Mouse (Mus musculus): ENCODE data around the gene Cdkl2. TPM values are rescaled to one million over a fixed set of nuclear protein-coding genes. Genes with fewer than 3 reads are reported as not detected.

Cdkl2 gene
- total and polyA plus RNA-seq, 3 experiments, result 0.51 to 1.0 (median 0.54) TPM

DNA sequence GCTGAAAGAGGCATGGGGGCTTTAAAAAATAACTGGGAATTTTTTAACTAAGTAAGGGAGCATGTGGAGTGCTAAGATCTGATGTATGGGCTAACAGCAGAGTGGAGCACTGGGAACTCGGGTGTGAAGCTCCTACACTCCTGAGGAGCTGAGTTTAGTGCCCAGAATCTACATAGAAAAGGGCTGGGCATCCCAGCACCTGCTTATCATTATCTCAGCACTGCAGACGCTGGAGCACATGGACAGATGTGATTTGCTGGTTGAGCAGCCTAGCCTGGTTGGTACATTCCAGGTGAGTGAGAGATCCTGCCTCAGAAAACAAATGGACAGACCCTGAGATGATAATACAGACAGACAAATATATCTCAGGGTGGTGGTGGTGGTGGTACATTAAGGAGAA is 33.9 kb downstream of the Cdkl2 start:
- H3K4me3 ChIP-seq (replicated peaks in 1 of 3; ENCODE audit: low read depth in 2 of 3, low read length in 2 of 3, poor library complexity in 1 of 3), result no peak overlapping the region
- no peaks in the 10 kb centered on the region for H3K4me1 ChIP-seq (ENCODE audit: control insufficient read depth in 1 of 2, insufficient read depth in 2 of 2)
- DNase-seq (ENCODE audit: extremely low read depth), result no peak
- H3K36me3 ChIP-seq (replicated peaks in 1 of 2; ENCODE audit: control insufficient read depth in 1 of 2, insufficient read depth in 1 of 2, low read length in 1 of 2), result no peaks in the 10 kb centered on the region
- H3K9ac ChIP-seq (ENCODE audit: insufficient read depth, low read depth), result no peak overlapping the region
- in situ Hi-C loops (cut with MboI; ENCODE audit: low pct_ligation_motif_present, low pct_unique_long_range_greater_than_20kb, low sequenced_read_pairs) (no loop called here), dilution Hi-C loops (cut with MboI; ENCODE audit: extremely low pct_ligation_motif_present, extremely low pct_unique_long_range_greater_than_20kb, low sequenced_read_pairs) (no loop called here)
- no peaks in the 10 kb centered on the region for H3K27me3 ChIP-seq (replicated peaks)
- H3K4me2 ChIP-seq (ENCODE audit: insufficient read depth, low read depth, poor library complexity, severe bottlenecking), result no peak overlapping the region
- no peak overlapping the region for H3K27ac ChIP-seq (ENCODE audit: insufficient read depth, low read depth)
- H3K9me3 ChIP-seq (replicated peaks; ENCODE audit: low read length), result no peaks in the 10 kb centered on the region
- TF ChIP-seq PAX5 (IDR thresholded peaks at IDR 0.05; ENCODE audit: low read length) (no peak), ZNF384 (IDR thresholded peaks at IDR 0.05; ENCODE audit: low read depth, low read length) (no peak), MAX (IDR thresholded peaks at IDR 0.05; ENCODE audit: low read length) (no peak), MAFK (IDR thresholded peaks at IDR 0.05; ENCODE audit: insufficient replicate concordance, low read length) (no peak), ETS1 (conservative IDR thresholded peaks at IDR 0.05; ENCODE audit: low read depth, low read length) (no peak), JUN (IDR thresholded peaks at IDR 0.05; ENCODE audit: insufficient read depth, low read depth, low read length) (no peak), E2F4 (IDR thresholded peaks at IDR 0.05; ENCODE audit: insufficient replicate concordance, low read depth, low read length) (no peak), POLR2AphosphoS2 (IDR thresholded peaks at IDR 0.05; ENCODE audit: low read depth, low read length) (no peak), TBP (conservative IDR thresholded peaks at IDR 0.05; ENCODE audit: low read depth, low read length) (no peak)
- H3K79me2 ChIP-seq (replicated peaks; ENCODE audit: control insufficient read depth, extremely low read depth, insufficient read depth, poor library complexity, severe bottlenecking), result no peaks in the 10 kb centered on the region

DNA sequence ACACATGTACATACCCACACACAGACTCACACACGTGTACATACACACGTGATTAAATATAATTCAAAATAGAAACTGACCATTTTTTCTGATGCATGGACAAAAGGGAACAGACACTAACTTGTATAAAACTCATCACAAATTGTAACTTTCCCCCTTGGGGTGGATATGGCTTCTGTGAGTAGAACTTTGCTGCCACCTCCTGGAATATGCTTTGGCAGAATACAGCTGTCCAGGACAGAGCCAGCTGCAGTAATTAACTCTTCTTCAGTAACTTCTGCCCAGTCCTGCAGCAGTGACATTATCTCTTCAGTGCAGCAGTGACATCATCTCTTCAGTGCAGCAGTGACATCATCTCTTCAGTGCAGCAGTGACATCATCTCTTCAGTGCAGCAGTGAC is 40.7 kb downstream of the Cdkl2 start:
- DNase-seq (ENCODE audit: extremely low read depth), result peak; percentile 58
- Histone ChIP-seq H3K36me3 (replicated peaks in 1 of 2; ENCODE audit: control insufficient read depth in 1 of 2, insufficient read depth in 1 of 2, low read length in 1 of 2) (no peaks in the 10 kb centered on the region), H3K9ac (ENCODE audit: insufficient read depth, low read depth) (no peak overlapping the region), H3K79me2 (replicated peaks; ENCODE audit: control insufficient read depth, extremely low read depth, insufficient read depth, poor library complexity, severe bottlenecking) (no peaks in the 10 kb centered on the region), H3K27ac (ENCODE audit: insufficient read depth, low read depth) (no peak overlapping the region), H3K4me2 (ENCODE audit: insufficient read depth, low read depth, poor library complexity, severe bottlenecking) (no peak overlapping the region), H3K9me3 (replicated peaks; ENCODE audit: low read length) (peaks cover 21% of the 10 kb centered on the region), H3K4me3 (replicated peaks in 1 of 3; ENCODE audit: low read depth in 2 of 3, low read length in 2 of 3, poor library complexity in 1 of 3) (no peak overlapping the region), H3K4me1 (ENCODE audit: control insufficient read depth in 1 of 2, insufficient read depth in 2 of 2) (no peaks in the 10 kb centered on the region), H3K27me3 (replicated peaks) (no peaks in the 10 kb centered on the region)
- in situ Hi-C loops (cut with MboI; ENCODE audit: low pct_ligation_motif_present, low pct_unique_long_range_greater_than_20kb, low sequenced_read_pairs) (no loop called here), dilution Hi-C loops (cut with MboI; ENCODE audit: extremely low pct_ligation_motif_present, extremely low pct_unique_long_range_greater_than_20kb, low sequenced_read_pairs) (no loop called here)
- TF ChIP-seq RAD21 (IDR thresholded peaks at IDR 0.05; ENCODE audit: low read depth, low read length), result peak; percentile 93
- 0 out of 2 replicates have a peak, but pooled peaks have one; percentile 41 for TF ChIP-seq JUND (conservative IDR thresholded peaks at IDR 0.05; ENCODE audit: low read depth, low read length)
- no peak for TF ChIP-seq BHLHE40 (IDR thresholded peaks at IDR 0.05; ENCODE audit: low read depth, low read length)
- TF ChIP-seq CTCF (conservative IDR thresholded peaks at IDR 0.05 in 1 of 2, IDR thresholded peaks at IDR 0.05 in 1 of 2; ENCODE audit: low read depth in 2 of 2, low read length in 2 of 2), result peak; percentile 73 to 88
- TF ChIP-seq SMC3 (IDR thresholded peaks at IDR 0.05; ENCODE audit: low read depth, low read length), result peak; percentile 82
- no peak for TF ChIP-seq POLR2A (IDR thresholded peaks at IDR 0.05; ENCODE audit: low read depth, low read length)
- TF ChIP-seq UBTF (IDR thresholded peaks at IDR 0.05; ENCODE audit: low read depth, low read length), result no peak
- TF ChIP-seq PAX5 (IDR thresholded peaks at IDR 0.05; ENCODE audit: low read length), result no peak
- 0 out of 2 replicates have a peak, but pooled peaks have one; percentile 18 for TF ChIP-seq MYC (IDR thresholded peaks at IDR 0.05; ENCODE audit: low read depth, low read length)
- no peak for TF ChIP-seq E2F4 (IDR thresholded peaks at IDR 0.05; ENCODE audit: insufficient replicate concordance, low read depth, low read length)
- TF ChIP-seq MEF2A (IDR thresholded peaks at IDR 0.05; ENCODE audit: borderline replicate concordance, low read depth, low read length), result no peak
- TF ChIP-seq MAZ (IDR thresholded peaks at IDR 0.05; ENCODE audit: low read depth, low read length), result no peak
- peak; percentile 54 for TF ChIP-seq ZC3H11A (IDR thresholded peaks at IDR 0.05; ENCODE audit: low read depth, low read length)
- no peak for TF ChIP-seq NELFE (IDR thresholded peaks at IDR 0.05; ENCODE audit: low read depth, low read length)
- TF ChIP-seq MAFK (IDR thresholded peaks at IDR 0.05; ENCODE audit: insufficient replicate concordance, low read length), result no peak
